Mouse (Mus musculus) layer of hippocampus, adult 9-10 months (tissue): ENCODE data around the gene Gm9913.

Experiments
- DNase-seq: peaks from one replicate; pipeline ENCODE4 v3.0.0; 2022; ENCODE audit warnings: low spot score

Gene Gm9913

DNA sequence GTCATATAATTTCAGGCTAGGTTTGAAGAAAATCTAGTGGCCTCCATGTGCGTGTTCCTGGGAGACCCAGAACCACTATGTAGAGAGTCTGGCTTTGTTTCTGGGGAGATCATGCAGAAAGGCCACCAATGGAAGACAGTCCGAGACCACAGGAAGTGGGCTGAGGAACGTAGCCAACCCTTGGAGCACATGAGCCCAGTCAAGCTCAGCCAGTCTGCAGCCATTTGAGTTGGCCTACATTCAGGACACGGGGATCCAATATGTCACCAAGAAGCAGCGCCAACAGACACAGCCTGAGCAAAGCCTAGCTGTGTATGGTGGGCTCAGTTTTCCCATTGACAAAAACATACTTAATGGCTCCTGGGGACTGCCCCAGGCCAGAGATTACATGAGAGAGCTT, 8.2 kb upstream of the Gm9913 start:
- DNase-seq = no peak

DNA sequence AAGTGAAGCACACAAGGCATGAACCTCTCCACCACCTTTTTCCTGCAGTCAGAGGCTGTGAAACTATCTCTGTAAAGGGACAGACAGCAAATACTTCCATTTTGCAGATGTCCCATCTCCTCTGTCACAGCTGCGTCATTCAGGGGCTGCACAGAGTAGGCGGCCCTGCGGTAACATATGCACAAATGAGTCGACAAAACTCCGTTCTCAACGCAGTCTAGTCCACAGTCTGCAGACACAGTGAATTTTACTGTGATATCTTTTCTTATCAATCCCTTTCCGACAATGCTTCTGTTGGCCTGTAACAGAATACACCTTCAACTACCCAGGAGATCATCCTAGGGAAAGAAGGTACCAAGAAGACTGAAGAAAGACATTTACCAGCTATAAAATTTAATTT, 6.7 kb upstream of the Gm9913 start:
- no peak for DNase-seq

- DNase-seq = no peak
Measured at GRCm38 (mm10) chr2:125501526-125501925, 3.4 kb upstream of the Gm9913 start.

DNA sequence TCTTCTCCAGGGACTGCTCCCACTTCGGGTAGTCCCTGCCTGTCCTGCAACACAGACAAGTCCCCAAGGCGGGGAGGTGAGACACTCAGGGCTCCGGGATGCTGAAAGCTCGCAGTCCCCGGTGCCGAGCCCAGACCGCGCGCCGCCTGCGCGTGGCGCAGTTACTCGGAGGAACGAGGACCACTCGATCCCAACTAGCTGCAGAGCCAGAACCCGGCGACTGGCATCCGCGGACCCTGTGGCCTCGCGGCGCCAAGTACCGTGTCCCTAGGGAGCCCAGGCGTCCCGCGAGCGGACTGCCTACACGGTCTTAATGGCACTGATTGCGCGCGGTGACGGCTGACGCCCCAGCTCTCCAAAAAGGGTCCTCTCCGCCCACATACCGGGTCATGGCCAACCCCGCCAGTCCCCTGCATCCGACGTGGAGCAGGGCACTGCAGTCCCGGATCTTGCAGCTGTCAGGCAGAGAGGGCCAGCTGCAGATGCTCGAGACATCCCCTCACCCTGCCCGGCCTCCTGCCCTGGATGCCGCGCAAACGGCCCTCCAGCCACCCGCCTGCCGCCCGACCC, 942 bp downstream of the Gm9913 start:
- no peak for DNase-seq

- no peak for DNase-seq
Measured at GRCm38 (mm10) chr2:125506316-125507054, 1.6 kb downstream of the Gm9913 start.

DNA sequence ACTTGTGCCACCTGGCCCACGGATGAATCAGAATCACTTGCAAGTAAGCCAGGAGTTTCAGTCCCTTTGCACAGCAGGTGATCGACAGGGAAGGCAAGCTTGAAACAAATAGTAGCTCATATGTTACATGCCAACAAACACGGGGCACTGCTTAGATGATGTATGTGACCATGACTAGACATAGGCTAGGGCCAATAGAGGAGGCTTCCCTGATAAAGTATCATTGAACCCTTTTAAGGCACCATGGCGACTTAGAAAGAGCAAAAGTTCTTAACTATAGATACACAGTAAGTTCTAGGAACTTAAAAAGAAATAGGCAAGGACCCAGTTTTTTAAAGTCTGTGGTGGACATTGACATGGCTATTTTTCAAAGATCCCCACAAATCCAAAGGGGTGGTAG, 3.0 kb downstream of the Gm9913 start, which contains the start of gene Fbn1:
Fbn1 (minus strand) TSS at position 101 of the 400 bp plus-strand sequence.
- no peak for DNase-seq

- no peak for DNase-seq
Measured at GRCm38 (mm10) chr2:125508381-125508780, 3.5 kb downstream of the Gm9913 start.

DNA sequence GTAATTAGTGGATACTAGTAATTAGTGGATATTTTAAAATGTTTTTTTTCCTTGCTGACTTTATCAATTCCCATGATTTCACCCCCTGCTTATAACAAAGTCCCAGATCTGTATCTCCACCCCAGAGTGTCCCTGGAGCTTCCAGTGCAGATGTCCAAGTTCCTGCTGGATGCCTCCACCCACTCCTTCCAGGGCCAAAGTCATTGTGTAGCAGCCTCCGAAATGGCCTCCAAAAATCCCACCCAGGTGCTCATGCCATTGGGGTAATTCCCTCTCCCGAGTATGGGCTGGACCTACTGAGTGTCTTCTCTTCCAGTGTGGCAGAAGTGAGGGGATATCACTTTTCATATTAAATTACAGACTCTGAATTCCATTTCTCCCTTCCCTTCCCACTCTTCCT, 5.9 kb downstream of the Gm9913 start:
- no peak for DNase-seq

- DNase-seq = no peak
Measured at GRCm38 (mm10) chr2:125511898-125512297, 7.0 kb downstream of the Gm9913 start.

DNA sequence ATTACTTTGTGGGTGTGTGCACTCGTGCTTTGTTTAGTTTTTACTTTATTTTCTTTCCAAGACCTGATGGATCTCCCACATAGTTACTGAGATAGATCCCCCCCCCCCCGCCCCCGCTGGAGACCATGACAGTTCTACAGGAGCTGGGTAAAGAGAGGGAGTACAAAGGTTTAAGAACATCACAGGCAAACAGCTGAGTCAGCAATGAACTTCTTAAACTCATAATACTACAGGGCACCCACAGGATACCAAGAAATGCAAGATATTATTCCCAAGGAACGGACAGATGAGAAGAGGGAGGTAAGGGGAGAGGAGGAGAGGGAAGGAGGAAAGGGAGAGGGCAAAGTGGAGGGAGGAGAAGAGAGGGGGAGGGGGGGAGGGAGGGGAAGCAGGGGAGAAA, 7.7 kb downstream of the Gm9913 start:
- DNase-seq = no peak

- no peak for DNase-seq
Measured at GRCm38 (mm10) chr2:125514391-125514790, 9.5 kb downstream of the Gm9913 start.

- DNase-seq = no peak
Measured at GRCm38 (mm10) chr2:125515291-125516057, 10.6 kb downstream of the Gm9913 start.

DNA sequence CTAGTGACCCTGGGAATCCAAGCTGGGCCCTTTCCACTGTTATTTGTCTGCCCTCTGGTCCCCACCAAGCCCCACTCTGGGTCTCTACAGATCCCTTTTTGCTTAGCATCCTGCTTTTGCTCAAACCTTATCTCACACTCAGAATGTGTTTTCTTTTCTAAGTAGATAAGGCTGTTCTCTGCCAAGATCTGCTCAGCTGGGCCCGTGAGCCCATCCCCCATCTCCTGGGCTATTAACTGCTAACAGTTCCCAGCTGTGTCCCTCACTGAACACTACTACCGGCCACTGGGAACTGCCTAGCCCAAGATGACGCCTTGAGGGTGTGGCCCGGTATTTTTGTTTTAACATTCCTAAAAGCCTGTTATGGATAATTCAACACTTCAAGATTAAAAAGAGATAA, 11.7 kb downstream of the Gm9913 start:
- DNase-seq = no peak

DNA sequence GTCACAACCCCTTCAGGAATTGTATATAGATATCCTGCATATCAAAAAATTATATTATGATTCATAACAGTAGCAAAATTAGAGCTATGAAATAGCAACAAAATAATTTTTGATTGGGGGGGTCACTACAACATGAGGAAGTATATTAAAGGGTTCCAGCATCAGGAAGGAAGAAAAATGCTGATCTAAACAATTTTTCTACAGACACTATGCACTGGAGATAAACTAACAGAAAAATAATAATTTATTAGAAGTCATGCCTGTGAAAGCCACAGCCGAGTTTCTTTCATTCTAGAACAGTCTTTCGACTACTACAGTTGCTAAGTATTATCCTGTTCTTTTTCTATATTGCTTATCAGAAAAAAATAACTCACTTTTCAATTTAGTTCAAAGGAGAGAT, 20.6 kb downstream of the Gm9913 start:
- DNase-seq = no peak

DNA sequence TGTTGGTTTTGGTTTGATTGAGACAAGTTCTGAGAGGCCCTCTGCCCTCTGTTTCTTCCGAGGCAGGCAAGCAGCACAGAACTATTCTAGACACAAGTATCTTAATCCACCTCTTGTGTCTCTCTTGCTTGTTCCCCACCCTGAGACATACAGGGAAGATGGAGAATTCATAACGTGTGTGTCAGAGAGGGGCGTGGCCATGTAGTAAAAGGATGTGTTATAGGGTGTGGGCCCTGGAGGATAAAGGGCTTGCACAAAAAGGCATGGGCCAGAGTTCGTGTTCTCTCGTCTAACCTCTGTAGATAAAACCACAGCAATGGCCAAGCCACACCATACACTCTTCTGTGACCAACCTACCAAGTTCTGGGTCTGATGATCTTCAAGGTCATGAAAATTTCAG, 21.7 kb downstream of the Gm9913 start:
- no peak for DNase-seq

DNA sequence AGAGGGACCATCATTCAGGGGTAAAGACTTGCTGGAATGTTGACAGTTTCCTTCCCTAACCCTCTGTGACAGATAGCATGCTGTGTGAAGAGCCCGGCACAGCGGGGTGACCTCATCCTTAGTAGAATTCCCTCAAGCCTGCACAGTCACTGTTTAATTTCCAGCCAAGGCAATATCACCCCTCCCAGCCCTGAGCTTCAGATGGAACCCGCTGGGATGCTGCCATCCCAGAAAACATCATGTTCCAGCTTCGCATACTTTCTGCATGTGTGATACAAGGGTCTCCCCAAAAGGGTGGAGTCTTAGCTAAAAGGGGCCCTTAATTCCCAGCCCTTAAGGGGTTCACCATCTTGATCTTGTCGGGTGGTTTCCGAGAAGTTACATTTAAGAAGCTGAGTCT, 25.8 kb downstream of the Gm9913 start:
- DNase-seq = no peak

- no peak for DNase-seq
Measured at GRCm38 (mm10) chr2:125539640-125540039, 34.8 kb downstream of the Gm9913 start.

GRCm38 (mm10) chr2:125540579-125540978, 35.7 kb downstream of the Gm9913 start:
- no peak for DNase-seq

DNA sequence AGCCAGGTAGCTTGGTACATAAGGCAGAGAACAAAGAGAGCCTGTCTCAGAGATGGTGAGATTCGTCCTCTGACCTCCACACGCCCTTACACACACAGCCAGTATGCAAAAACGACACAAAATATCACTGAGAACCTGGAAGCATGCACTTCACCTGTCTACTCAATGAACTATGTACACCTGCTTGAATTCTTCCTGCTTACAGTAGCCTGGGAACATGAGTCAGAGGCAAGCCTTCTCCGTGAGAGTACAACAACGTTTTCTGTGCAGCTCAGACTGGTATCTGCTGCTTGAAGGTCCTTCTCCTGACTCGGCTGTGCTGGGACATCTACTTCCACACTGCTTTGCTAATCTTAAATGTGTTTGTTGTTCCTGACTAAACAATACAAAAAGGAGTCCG, 36.6 kb downstream of the Gm9913 start:
- no peak for DNase-seq

GRCm38 (mm10) chr2:125543646-125544045, 38.8 kb downstream of the Gm9913 start:
- DNase-seq = no peak

- no peak for DNase-seq
Measured at GRCm38 (mm10) chr2:125544986-125545385, 40.1 kb downstream of the Gm9913 start.

DNA sequence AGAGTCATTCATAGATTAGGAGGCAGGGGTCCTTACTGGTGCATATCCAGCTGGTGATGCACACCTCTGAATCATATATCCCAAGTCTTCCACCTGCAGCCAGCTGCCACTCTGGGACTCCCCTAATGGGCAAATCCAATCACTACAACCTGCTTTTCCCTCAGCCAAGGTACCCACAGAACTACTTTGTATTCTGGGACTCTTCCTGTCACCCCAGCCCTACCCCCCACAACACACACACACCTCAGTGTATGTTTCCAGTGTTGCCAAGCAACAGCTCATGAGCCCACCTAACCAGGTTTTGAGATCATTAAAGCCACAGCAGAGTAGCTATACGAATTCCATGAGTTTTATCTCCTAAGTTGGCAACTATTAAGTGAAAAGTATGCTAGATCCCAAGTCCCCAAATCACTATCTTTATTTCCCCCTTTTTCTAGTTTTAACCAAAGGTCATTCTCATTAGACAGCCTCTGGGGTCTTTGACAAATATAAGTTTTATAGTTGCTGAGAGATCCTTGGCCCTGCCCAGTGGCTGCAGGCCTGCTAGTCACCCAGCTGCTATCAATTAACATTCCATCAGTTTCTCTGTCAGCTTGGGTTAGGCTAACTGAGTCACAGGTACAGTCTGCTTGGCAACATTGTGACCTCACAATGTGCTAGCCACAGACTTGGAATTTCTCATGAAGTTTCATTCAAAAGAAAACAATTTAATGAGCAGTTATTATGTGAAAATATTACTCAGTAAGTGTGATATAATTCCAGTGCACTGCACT, 44.1 kb downstream of the Gm9913 start:
- no peak for DNase-seq
